Mouse (Mus musculus) embryo, embryonic 10.5 days (tissue): Measurements from ENCODE around the gene Slco1a1.
"Not testable (repeated sequence)": the region's sequence is repeated elsewhere in the genome, so short reads cannot be mapped to it uniquely, and the experiment has no call there.

Source experiments
- DNase-seq: peaks from one replicate; pipeline ENCODE4 v3.0.0-alpha.2; 2015; ENCODE audit warnings: low spot score

The Slco1a1 gene

GRCm38 (mm10) chr6:141946862-141947261 is at the start of gene Slco1a1:
Gene Slco1a1 (minus strand): TSS chr6:141946962.
- no peak for DNase-seq

DNA sequence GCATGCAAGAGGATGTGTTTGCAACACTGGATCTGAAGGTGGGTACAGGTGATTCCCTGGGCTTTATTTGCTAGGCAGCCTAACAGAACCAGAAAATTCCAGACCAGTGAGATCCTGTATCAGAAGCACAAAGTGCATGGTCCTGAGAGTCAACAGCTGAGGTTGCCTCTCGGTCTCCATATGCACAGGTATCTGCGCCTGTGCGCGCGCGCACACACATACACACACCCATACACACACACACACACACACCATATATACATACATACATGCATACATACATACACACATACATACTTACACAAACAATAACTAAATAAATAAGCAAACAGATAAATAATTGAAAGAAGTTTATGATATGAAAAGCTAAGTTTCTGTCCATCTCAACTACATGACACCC is 40.0 kb upstream of the Slco1a1 start:
- no peak for DNase-seq

GRCm38 (mm10) chr6:141984644-141985043 is 37.9 kb upstream of the Slco1a1 start:
- DNase-seq, result no peak

DNA sequence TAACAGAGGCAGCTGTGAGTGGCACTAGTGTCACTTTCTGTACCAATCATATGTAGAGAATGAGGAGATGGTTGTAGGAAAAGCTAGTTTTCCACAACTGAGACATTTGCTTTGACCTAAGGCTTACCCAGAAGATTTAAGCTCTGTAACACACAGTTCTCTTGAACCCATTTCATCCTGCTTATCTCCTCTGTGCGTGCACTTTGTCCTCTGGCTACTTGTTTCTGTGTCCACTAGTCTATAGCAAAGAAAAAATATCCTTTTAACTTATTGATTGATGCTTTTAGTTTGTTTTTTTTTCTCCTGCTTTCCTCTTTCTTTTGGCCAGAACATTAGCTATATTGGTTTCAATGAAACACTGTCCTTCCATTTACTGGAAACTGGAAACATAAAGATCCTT is 15.7 kb upstream of the Slco1a1 start:
- no peak for DNase-seq

DNA sequence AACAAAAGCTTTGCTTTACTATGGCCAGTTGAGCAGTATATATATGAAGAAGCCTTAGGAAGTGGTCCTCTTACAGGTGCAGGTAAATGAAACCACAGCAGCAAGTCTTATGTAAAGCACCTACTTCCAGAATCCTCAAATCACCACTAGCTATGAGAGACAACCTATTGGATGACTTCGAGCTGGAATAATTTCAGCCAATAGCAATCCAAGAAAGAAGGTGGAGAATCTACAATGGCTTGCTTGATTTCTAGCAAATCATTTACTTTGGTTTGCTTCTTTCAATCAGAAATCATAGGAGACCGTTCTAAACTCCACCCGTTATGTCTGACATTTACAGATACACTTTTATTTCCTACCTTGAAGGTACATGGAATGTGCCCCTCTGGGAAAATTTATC is 15.1 kb upstream of the Slco1a1 start:
- DNase-seq, result no peak

DNA sequence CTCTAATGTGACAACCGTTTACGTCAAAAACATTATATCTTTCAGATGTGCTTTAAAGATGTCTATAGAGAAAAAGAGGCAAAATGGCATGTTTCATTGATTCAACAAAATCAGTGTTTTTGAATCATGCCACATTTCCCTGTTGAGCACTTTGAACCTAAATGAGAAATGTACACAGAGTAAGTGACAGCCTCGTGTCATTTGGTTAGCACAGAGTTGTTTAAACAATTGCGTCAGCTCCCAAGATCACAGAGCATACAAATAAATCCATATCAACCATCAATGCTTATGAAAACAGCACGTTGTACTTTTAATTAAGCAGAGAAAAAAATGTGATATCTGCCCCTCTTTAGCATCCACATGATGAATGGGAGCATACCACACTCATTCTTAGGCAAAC is 13.7 kb upstream of the Slco1a1 start:
- DNase-seq, result no peak

DNA sequence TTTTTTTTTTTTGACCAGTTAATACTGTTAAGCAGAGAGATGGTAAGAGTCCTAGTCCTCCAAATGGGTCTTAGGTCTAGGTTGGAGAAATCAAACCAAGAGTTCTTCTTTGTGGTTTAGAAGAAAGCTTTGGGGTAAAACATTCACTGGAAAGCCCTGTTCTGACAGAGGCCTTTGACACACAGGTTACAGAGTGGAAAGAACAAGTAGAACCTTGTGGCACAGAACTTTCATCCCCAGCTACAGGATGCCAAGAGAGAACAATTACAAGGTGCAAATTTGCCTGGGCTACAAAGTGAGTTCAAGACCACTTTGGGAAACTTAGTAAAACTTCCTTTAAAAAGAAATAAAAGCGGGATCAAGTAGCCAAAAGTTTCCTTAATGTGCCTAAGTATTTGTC is 6.3 kb downstream of the Slco1a1 start:
- no peak for DNase-seq

DNA sequence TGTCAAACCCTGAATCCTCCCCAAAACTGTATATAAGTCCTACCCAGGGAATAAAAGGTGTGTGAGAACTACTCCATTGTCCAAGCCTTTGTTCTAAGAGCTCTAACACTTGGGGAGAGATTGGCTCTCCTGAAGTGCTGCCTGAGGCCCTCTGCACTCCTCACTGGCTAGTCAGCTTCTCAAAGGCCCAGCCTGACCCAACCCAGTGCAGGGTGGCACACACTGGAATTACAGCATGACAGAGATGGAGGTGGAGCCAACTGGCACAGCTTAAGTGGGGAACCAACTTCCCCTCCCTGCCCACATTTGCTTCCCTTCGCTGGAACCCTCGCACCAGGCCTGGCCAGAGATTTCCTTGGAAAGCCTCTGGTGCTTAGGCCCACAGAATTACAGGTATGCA is 48.6 kb downstream of the Slco1a1 start:
- DNase-seq, result no peak

DNA sequence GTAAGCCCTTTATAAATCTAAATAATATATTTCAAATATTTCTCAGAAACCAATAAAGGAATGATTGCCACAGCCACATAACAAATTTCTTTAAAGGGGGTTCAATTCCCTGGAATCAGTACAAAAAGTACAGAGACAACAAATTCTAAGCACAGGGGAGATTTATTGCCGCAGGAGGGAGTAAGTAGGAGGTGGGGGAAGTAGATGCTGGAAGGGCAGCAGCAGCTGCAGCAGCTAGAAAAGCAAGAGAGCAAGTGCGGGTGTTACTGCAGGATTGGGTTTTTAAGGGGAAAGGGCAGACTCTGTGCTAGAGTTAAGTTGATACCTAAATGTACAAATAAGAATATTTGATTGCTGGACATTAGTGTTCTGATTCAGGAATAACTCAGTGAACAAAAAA is 57.0 kb downstream of the Slco1a1 start:
- DNase-seq, result no peak

DNA sequence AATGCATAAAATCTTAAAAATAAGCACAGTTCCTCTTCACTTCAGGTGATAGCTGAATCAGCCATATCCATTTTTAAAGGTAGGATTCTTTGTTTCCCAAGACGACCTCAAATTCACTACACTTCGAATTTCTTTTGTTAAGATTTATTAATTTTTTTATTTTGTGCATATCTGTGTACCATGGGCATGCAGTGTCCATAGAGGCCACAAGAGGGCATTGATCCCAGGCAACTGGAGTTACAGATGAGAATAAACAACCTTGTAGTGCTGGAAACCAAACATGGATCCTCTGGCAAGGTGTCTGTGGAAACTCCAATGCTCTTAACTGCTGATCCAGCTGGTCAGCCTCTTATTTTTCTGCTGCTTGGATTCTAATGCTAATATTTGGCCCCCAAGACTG is 58.5 kb downstream of the Slco1a1 start:
- DNase-seq, result no peak

DNA sequence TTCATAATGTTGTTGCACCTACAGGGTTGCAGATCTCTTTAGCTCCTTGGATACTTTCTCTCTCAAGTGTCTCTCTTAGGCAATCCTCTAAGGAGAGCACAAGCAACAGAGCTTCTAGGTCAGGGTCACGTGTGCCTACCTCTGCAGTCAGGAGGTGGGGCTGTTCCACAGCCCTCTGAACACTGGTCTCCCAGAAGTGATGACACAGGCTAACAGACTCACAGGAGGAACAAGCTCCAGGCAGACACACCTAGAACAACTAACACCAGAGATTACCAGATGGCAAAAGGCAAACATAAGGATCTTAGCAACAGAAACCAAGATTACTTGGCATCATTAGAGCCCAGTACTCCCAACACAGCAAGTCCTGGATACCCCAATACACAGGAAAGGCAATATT is 64.2 kb downstream of the Slco1a1 start:
- DNase-seq, result no peak

DNA sequence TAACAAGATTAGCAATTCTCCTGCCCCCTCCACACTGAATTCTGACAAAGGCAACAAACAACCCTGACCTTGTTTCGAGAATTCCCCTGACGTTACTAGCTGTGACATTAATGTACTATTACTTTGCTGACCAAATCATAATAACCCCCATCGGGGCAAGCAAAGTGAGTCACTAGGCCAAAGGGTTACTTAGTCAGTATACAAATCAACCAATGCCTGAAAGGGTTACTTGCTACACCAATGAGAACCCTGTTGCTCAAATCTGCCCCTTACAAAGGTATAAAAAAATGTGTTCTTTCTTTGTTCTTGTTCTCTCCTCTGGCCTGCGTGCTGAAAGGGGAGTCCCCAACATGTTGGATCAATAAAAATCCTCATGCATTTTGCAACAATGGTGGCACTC is 71.0 kb downstream of the Slco1a1 start:
- DNase-seq, result not testable (repeated sequence)

DNA sequence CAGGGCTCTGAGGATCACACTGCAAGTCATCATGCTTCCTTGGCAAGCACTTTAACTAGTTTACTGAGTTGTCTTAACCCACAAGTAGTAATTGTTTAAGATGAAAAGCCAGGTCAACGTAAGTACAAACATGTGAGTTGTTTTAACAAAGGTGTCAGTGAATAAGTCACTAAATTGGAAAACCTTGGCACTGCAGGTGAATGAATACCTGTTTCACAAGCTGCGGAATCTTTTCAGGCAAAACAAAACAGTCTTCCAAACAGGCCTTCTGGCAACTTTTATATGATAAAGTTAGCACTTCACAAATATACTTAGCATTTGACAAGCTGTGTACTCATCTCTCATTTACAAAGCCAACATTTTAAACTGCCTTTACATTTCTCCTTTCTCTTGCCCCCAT is 75.1 kb downstream of the Slco1a1 start:
- DNase-seq, result no peak

DNA sequence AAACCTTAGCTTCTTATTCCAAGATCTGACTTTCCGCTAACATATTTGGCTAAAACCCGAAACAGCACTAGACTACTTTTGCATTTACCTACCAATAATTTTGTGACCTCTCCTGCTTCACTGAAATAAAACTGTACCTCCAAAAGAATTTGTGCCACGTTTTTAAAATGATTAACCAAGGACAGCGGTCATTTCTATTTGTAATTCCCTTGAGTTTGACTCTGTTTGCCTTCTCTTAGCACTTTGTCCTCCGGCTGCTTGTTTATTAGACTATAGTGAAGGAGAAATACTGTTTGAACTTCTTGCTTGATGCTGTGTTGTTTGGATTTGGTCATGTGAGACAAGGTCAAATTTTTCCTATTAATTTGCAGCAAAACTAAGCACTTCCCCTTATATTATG is 78.0 kb downstream of the Slco1a1 start:
- DNase-seq, result no peak

GRCm38 (mm10) chr6:141866026-141866425 is 80.7 kb downstream of the Slco1a1 start:
- DNase-seq, result no peak

GRCm38 (mm10) chr6:141857735-141858531 is 88.8 kb downstream of the Slco1a1 start:
- DNase-seq, result no peak
